Mouse (Mus musculus) myocyte (in vitro differentiated cells): Measurements from ENCODE around the gene Mul1.

Experiments
- CEBPB ChIP-seq: IDR thresholded peaks from 2 replicates; pipeline ENCODE4 v1.6.1; 2011; ENCODE audit warnings: mild to moderate bottlenecking, moderate library complexity; ENCODE audit not compliant: poor library complexity, insufficient read depth, severe bottlenecking
- E2F4 ChIP-seq: IDR thresholded peaks from one replicate; pipeline ENCODE4 v1.6.1; 2011; ENCODE audit warnings: mild to moderate bottlenecking, control low read depth, moderate library complexity; ENCODE audit not compliant: insufficient read depth
- MAX ChIP-seq: IDR thresholded peaks from one replicate; pipeline ENCODE4 v1.6.1; 2011; ENCODE audit warnings: low read depth, mild to moderate bottlenecking, control low read depth
- POLR2A ChIP-seq: IDR thresholded peaks from one replicate; pipeline ENCODE4 v1.6.1; 2011; ENCODE audit warnings: low read depth, mild to moderate bottlenecking, control low read depth, moderate library complexity; ENCODE audit not compliant: insufficient read length

DNA sequence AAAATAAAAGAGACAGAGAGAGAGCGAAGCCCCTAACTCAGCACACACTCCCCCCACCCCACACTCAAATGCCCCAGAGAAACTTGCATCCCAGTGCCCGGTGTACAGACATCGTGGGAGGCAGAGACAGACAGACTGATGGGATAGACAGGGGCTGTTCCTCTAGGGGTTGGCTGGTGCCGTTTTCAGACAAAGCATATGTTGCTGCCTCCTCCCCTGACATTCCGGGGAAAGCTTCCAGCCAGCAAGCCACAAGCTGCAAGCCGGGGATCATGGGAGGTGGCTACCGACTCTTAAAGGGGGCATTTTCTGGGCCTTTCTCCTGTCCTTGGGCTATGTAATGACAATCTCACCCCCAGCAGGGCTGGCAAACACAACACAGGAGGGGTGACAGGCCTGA is 40.8 kb upstream of the Mul1 start:
- TF ChIP-seq POLR2A (no peak), CEBPB (no peak), E2F4 (no peak), MAX (no peak)
